Mouse (Mus musculus) gastrocnemius, postnatal 25 days (tissue): ENCODE results near the gene Mylk2. TPM values are rescaled to one million over a fixed set of nuclear protein-coding genes. Genes with fewer than 3 reads are reported as not detected.

ENCODE experiments used
- DNase-seq: peaks from one replicate; pipeline ENCODE4 v3.0.0; 2022
- microRNA-seq, 2 experiments: library from miRNA; unstranded; fragments of <30 nt; microRNA quantifications; one replicate each; pipeline ENCODE4 v1.2.0; 2021; ENCODE audit warnings: borderline replicate concordance in 2 of 2
- total RNA-seq, 2 experiments: library from RNA; stranded (reverse); gene quantifications; 1 replicate in 1 of 2; 2 replicates in 1 of 2; pipeline ENCODE4 v1.2.3; 2021

The Mylk2 gene
- total RNA-seq, 2 experiments from 2014 or later = 290 to 471 TPM

- no peak for DNase-seq
These were observed 31.9 kb downstream of the Mylk2 start for GRCm38 (mm10) chr2:152942898-152943515.

GRCm38 (mm10) chr2:152943568-152943967, 32.4 kb downstream of the Mylk2 start:
- no peak for DNase-seq

- DNase-seq = no peak
These were observed 32.9 kb downstream of the Mylk2 start for GRCm38 (mm10) chr2:152944013-152944412.

GRCm38 (mm10) chr2:152947098-152947497, 35.9 kb downstream of the Mylk2 start:
- DNase-seq = no peak

GRCm38 (mm10) chr2:152948438-152949020, 37.4 kb downstream of the Mylk2 start:
- no peak for DNase-seq

- DNase-seq = no peak
These were observed 39.4 kb downstream of the Mylk2 start for GRCm38 (mm10) chr2:152950358-152951064.

GRCm38 (mm10) chr2:152951065-152951849, 40.1 kb downstream of the Mylk2 start, which contains the start of gene Dusp15:
Dusp15 (minus strand) TSS chr2:152951698.
- DNase-seq = no peak

GRCm38 (mm10) chr2:152951850-152952720, 40.9 kb downstream of the Mylk2 start:
- no peak for DNase-seq

- no peak for DNase-seq
These were observed 47.0 kb downstream of the Mylk2 start for GRCm38 (mm10) chr2:152958116-152958515.

GRCm38 (mm10) chr2:152962091-152962793, 51.1 kb downstream of the Mylk2 start, which contains the start of gene Ttll9:
Ttll9 (plus strand) TSS chr2:152962485.
- peak; percentile 56 for DNase-seq

GRCm38 (mm10) chr2:152965555-152965954, 54.4 kb downstream of the Mylk2 start:
- no peak for DNase-seq

Small RNAs within 50 kb of the gene (microRNA-seq; reads per million reads assigned to microRNA genes)
- 0 to 0.53 reads per million in 2 experiments for gene Mir5622

Other genes starting within 250 kb of the Mylk2 start
- 10 to 100 TPM; 29.5 to 38.6 TPM for gene H13, start 241.9 kb upstream of the Mylk2 start, total RNA-seq
- gene Mcts2, start 224.3 kb upstream of the Mylk2 start, total RNA-seq = 10 to 100 TPM; 11.3 to 11.5 TPM
- gene Id1, start 175.1 kb upstream of the Mylk2 start, total RNA-seq = 10 to 100 TPM in 1 of 2 experiments, 1 to 10 TPM in 1; 9.7 to 14.0 TPM
- gene Cox4i2, start 157.2 kb upstream of the Mylk2 start, total RNA-seq = 1 to 10 TPM; 2.2 to 2.7 TPM
- gene Bcl2l1, start 79.6 kb upstream of the Mylk2 start, total RNA-seq = 10 to 100 TPM; 13.8 to 16.4 TPM
- gene Tpx2, start 63.4 kb upstream of the Mylk2 start, total RNA-seq = 1 to 10 TPM in 1 of 2 experiments, under 1 TPM in 1; 0.92 to 1.5 TPM
- 1 to 10 TPM; 1.8 to 2.4 TPM for gene Foxs1, start 21.9 kb downstream of the Mylk2 start, total RNA-seq
- 1 to 10 TPM; 1.1 to 1.5 TPM for gene Dusp15, start 40.3 kb downstream of the Mylk2 start, total RNA-seq
- gene Ttll9, start 51.1 kb downstream of the Mylk2 start, total RNA-seq = not detected
- gene Pdrg1, start 104.1 kb downstream of the Mylk2 start, total RNA-seq = 10 to 100 TPM; 71.0 to 76.9 TPM
- gene Xkr7, start 120.5 kb downstream of the Mylk2 start, total RNA-seq = under 1 TPM; 0.15 to 0.19 TPM
- gene Ccm2l, start 154.6 kb downstream of the Mylk2 start, total RNA-seq = 1 to 10 TPM; 5.0 to 5.1 TPM
- gene Hck, start 197.1 kb downstream of the Mylk2 start, total RNA-seq = under 1 TPM; 0.21 to 0.26 TPM
- gene Tm9sf4, start 250.0 kb downstream of the Mylk2 start, total RNA-seq = 10 to 100 TPM; 33.7 to 34.9 TPM